Mouse (Mus musculus): Measurements from ENCODE around the gene Clpsl2. TPM values are rescaled to one million over a fixed set of nuclear protein-coding genes. Genes with fewer than 3 reads are reported as not detected.

Clpsl2 gene
- polyA plus RNA-seq, 1 experiment: not detected

GRCm38 (mm10) chr17:28600780-28601179, 51.6 kb downstream of the Clpsl2 start:
- Histone ChIP-seq H3K79me3 (ENCODE audit: low read depth) (no peaks in the 10 kb centered on the region), H3K79me2 (ENCODE audit: control insufficient read depth, insufficient read depth) (peaks cover 6% of the 10 kb centered on the region), H3K4me3 (ENCODE audit: insufficient read depth, poor library complexity, severe bottlenecking) (no peak overlapping the region), H3K27me3 (ENCODE audit: control insufficient read depth, insufficient read depth, insufficient read length) (no peaks in the 10 kb centered on the region), H3K36me3 (ENCODE audit: control insufficient read depth, insufficient read depth) (peaks cover 87% of the 10 kb centered on the region), H3ac (ENCODE audit: control insufficient read depth, insufficient read length, low read depth) (no peak overlapping the region)
- TF ChIP-seq MYOD1 (IDR thresholded peaks at IDR 0.05; ENCODE audit: control insufficient read depth, insufficient read length, low read depth): no peak
- no peak for TF ChIP-seq CEBPB (IDR thresholded peaks at IDR 0.05; ENCODE audit: low read depth)
- no peak for TF ChIP-seq FOSL1 (IDR thresholded peaks at IDR 0.05; ENCODE audit: insufficient read depth, low read length, poor library complexity, severe bottlenecking)
- TF ChIP-seq CTCF (IDR thresholded peaks at IDR 0.05; ENCODE audit: control insufficient read depth, insufficient read depth, insufficient read length): no peak
- no peak for TF ChIP-seq MYOG (IDR thresholded peaks at IDR 0.05; ENCODE audit: control insufficient read depth, extremely low read depth, insufficient read length)
- TF ChIP-seq USF1 (IDR thresholded peaks at IDR 0.05; ENCODE audit: low read depth): no peak
- TF ChIP-seq MAX (IDR thresholded peaks at IDR 0.05): no peak

GRCm38 (mm10) chr17:28601557-28602250, 52.5 kb downstream of the Clpsl2 start:
- peaks cover 89% of the 10 kb centered on the region for H3K36me3 ChIP-seq (ENCODE audit: control insufficient read depth, insufficient read depth)
- TF ChIP-seq CEBPB (IDR thresholded peaks at IDR 0.05; ENCODE audit: low read depth) (no peak), CTCF (IDR thresholded peaks at IDR 0.05; ENCODE audit: control insufficient read depth, insufficient read depth, insufficient read length) (no peak), MYOD1 (IDR thresholded peaks at IDR 0.05; ENCODE audit: control insufficient read depth, insufficient read length, low read depth) (no peak), MAX (IDR thresholded peaks at IDR 0.05) (no peak), MYOG (IDR thresholded peaks at IDR 0.05; ENCODE audit: control insufficient read depth, extremely low read depth, insufficient read length) (no peak), USF1 (IDR thresholded peaks at IDR 0.05; ENCODE audit: low read depth) (no peak), FOSL1 (IDR thresholded peaks at IDR 0.05; ENCODE audit: insufficient read depth, low read length, poor library complexity, severe bottlenecking) (no peak)

More at GRCm38 (mm10) chr17:28601557-28602250, 52.5 kb downstream of the Clpsl2 start:
- H3K4me3 ChIP-seq (ENCODE audit: insufficient read depth, poor library complexity, severe bottlenecking): no peak overlapping the region
- peaks cover under 1% of the 10 kb centered on the region for H3K79me3 ChIP-seq (ENCODE audit: low read depth)
- H3ac ChIP-seq (ENCODE audit: control insufficient read depth, insufficient read length, low read depth): no peak overlapping the region
- H3K27me3 ChIP-seq (ENCODE audit: control insufficient read depth, insufficient read depth, insufficient read length): no peaks in the 10 kb centered on the region
- peaks cover 6% of the 10 kb centered on the region for H3K79me2 ChIP-seq (ENCODE audit: control insufficient read depth, insufficient read depth)

Small RNAs within 50 kb of the gene (microRNA-seq; reads per million reads assigned to microRNA genes)
- gene Gm25195 (ENCODE audit: borderline microRNAs expressed) (not detected), gene Mir6969 (ENCODE audit: borderline microRNAs expressed) (not detected)

Other genes with a start within 250 kb of the Clpsl2 start
- 42.0 TPM for gene Fance, start 235.9 kb upstream of the Clpsl2 start, polyA plus RNA-seq (2012; fragmentation: generic; extraction: Trizol)
- 3,499 TPM for gene Rpl10a, start 220.9 kb upstream of the Clpsl2 start, polyA plus RNA-seq (2012; fragmentation: generic; extraction: Trizol)
- gene Tead3, start 198.6 kb upstream of the Clpsl2 start, polyA plus RNA-seq (2012; fragmentation: generic; extraction: Trizol): 21.5 TPM
- 0.27 TPM for gene Tulp1, start 184.2 kb upstream of the Clpsl2 start, polyA plus RNA-seq (2012; fragmentation: generic; extraction: Trizol)
- gene Fkbp5, start 31.9 kb upstream of the Clpsl2 start, polyA plus RNA-seq (2012; fragmentation: generic; extraction: Trizol): 24.4 TPM
- gene Armc12, start 18.6 kb upstream of the Clpsl2 start, polyA plus RNA-seq (2012; fragmentation: generic; extraction: Trizol): not detected
- not detected for gene Clps, start 11.4 kb downstream of the Clpsl2 start, polyA plus RNA-seq (2012; fragmentation: generic; extraction: Trizol)
- 0.06 TPM for gene Lhfpl5, start 26.2 kb downstream of the Clpsl2 start, polyA plus RNA-seq (2012; fragmentation: generic; extraction: Trizol)
- 29.0 TPM for gene Srpk1, start 73.3 kb downstream of the Clpsl2 start, polyA plus RNA-seq (2012; fragmentation: generic; extraction: Trizol)
- not detected for gene Slc26a8, start 140.8 kb downstream of the Clpsl2 start, polyA plus RNA-seq (2012; fragmentation: generic; extraction: Trizol)
- 36.7 TPM for gene Mapk14, start 141.9 kb downstream of the Clpsl2 start, polyA plus RNA-seq (2012; fragmentation: generic; extraction: Trizol)
- 0.15 TPM for gene AC170998.1, start 176.7 kb downstream of the Clpsl2 start, polyA plus RNA-seq (2012; fragmentation: generic; extraction: Trizol)
- not detected for gene Mapk13, start 219.9 kb downstream of the Clpsl2 start, polyA plus RNA-seq (2012; fragmentation: generic; extraction: Trizol)

All from C2C12 (cell line).